Mouse (Mus musculus): Measurements from ENCODE around the gene Hrasls. TPM values are rescaled to one million over a fixed set of nuclear protein-coding genes. Genes with fewer than 3 reads are reported as not detected.

Hrasls gene
- polyA plus RNA-seq (2021; fragmentation: Nextera tagmentation): 35.9 and 44.3 TPM in 2 replicates
- long read RNA-seq, experiment 1, transcript Hrasls-204 (4 exons, 854 nt): major isoform, 151 of 248 reads
- long read RNA-seq, experiment 1, transcript Hrasls-201 (4 exons, 2,916 nt): minor isoform, 67 of 248 reads
- long read RNA-seq, experiment 1, partial matches to known transcripts: 13 of 248 reads
- long read RNA-seq, experiment 1, other reads (novel, unspliced or antisense): 16 of 248 reads
- long read RNA-seq, experiment 2, transcript Hrasls-201 (4 exons, 2,916 nt): minor isoform, 14 of 47 reads
- long read RNA-seq, experiment 2, transcript Hrasls-204 (4 exons, 854 nt): major isoform, 16 of 47 reads
- long read RNA-seq, experiment 2, partial matches to known transcripts: 15 of 47 reads
- long read RNA-seq, experiment 2, other reads (novel, unspliced or antisense): 1 of 47 reads

GRCm38 (mm10) chr16:29209605-29210411 is at the start of gene Hrasls:
TSS of gene Hrasls (plus strand) at chr16:29209695.

Other genes starting within 250 kb of the Hrasls start
- gene Atp13a5, start 169.0 kb downstream of the Hrasls start, polyA plus RNA-seq (2021; fragmentation: Nextera tagmentation): 1.0 and 1.6 TPM in 2 replicates